8 mouse cellular contexts compared by ENCODE assay signal in the genomic region with DNA sequence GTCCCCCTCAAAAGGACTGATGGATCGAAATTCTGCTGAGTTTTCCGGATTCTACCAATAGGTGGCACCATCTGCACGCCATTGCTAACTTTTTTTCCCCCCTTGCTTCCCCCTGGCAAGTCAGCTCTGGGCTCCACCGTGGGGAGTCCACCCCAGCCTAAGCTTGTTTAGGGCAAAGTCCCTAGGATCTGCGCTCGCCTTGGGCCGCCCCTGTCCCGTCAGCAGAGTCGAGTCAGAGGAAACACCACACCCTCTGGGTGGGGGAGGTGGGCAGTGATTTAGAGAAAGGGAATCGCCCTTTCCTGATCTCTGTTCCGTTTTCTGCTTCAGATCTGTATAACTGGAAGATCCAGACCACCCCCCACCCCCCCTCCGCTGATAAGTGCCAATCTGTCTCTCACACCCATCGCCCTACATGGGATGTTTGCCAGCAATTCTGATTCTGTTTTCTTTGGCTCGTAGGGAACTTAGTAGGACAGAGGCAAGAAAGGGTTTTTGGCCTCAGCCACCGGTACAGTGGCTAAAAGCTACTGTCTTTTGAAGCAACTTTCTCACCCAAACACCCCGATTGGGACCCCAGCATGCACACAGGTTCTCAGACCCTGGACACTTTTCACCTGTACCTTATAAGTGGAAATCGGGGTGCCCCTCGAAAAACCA. TPM values are rescaled to one million over a fixed set of nuclear protein-coding genes. Genes with fewer than 3 reads are reported as not detected.
DNase-seq lines count a peak whose midpoint lies in the region; ATAC-seq and TF ChIP-seq lines count a peak whose summit lies in the region.

No protein-coding gene starts in this region.

- H3K36me3 ChIP-seq in embryonic facial prominence, embryonic 14.5 days (ENCODE audit: control insufficient read depth, insufficient read depth, low read length): no peaks in the 10 kb centered on the region
- no peaks in the 10 kb centered on the region for H3K36me3 ChIP-seq in heart, embryonic 15.5 days
- no peaks in the 10 kb centered on the region for H3K36me3 ChIP-seq in kidney, postnatal 0 days (ENCODE audit: insufficient read depth, low read length)

- ATAC-seq in CD4-positive, CD25-positive, alpha-beta regulatory T cell, adult 4 months: peak; percentile 53
- ATAC-seq in embryonic facial prominence, embryonic 14.5 days (ENCODE audit: low read depth): peak; percentile 79
- peak; percentile 66 for ATAC-seq in heart, embryonic 15.5 days (replicated peaks; ENCODE audit: insufficient number of reproducible peaks, insufficient read depth, low FRiP score, low read depth)
- ATAC-seq in kidney, postnatal 0 days (replicated peaks; ENCODE audit: low FRiP score, low read depth): peak; percentile 72
- ATAC-seq in frontal cortex, adult (ENCODE audit: low TSS enrichment): no peak; the same call in 1 of the 2 replicates

- DNase-seq in adipocyte (ENCODE audit: low spot score): peak; percentile 85
- DNase-seq in embryonic facial prominence, embryonic 14.5 days (ENCODE audit: low spot score): peak; percentile 74
- peak; percentile 80 for DNase-seq in kidney, postnatal 0 days (ENCODE audit: low spot score)
- peak; percentile 83 for DNase-seq in lung, postnatal 10 days
- DNase-seq in ovary, postnatal 36 days (ENCODE audit: low spot score): peak; percentile 62

- no peak overlapping the region for H3K27ac ChIP-seq in embryonic facial prominence, embryonic 14.5 days (replicated peaks; ENCODE audit: low read depth, low read length)
- peak overlapping the region; percentile 40 for H3K27ac ChIP-seq in heart, embryonic 15.5 days
- no peak overlapping the region for H3K27ac ChIP-seq in kidney, postnatal 0 days

- no peaks in the 10 kb centered on the region for H3K9me3 ChIP-seq in embryonic facial prominence, embryonic 14.5 days (ENCODE audit: control insufficient read depth, low read length)
- no peaks in the 10 kb centered on the region for H3K9me3 ChIP-seq in heart, embryonic 15.5 days (replicated peaks)
- no peaks in the 10 kb centered on the region for H3K9me3 ChIP-seq in kidney, postnatal 0 days (replicated peaks; ENCODE audit: low read length)

- 11% methylated on average over 18 of the region's 18 CpGs for WGBS in embryonic facial prominence, embryonic 14.5 days
- 8% methylated on average over 18 of the region's 18 CpGs for whole genome bisulfite sequencing in heart, embryonic 15.5 days
- 11% methylated on average over 18 of the region's 18 CpGs for WGBS in kidney, postnatal 0 days

- peak overlapping the region; percentile 66 for H3K4me2 ChIP-seq in embryonic facial prominence, embryonic 14.5 days (ENCODE audit: low read depth, low read length)
- H3K4me2 ChIP-seq in heart, embryonic 15.5 days: peak overlapping the region; percentile 82
- H3K4me2 ChIP-seq in kidney, postnatal 0 days (ENCODE audit: low read length): peak overlapping the region; percentile 68

- H3K4me3 ChIP-seq in embryonic facial prominence, embryonic 14.5 days (ENCODE audit: low read depth, low read length): peak overlapping the region; percentile 36
- H3K4me3 ChIP-seq in heart, embryonic 15.5 days: peak overlapping the region; percentile 47
- peak overlapping the region; percentile 31 for H3K4me3 ChIP-seq in kidney, postnatal 0 days (replicated peaks; ENCODE audit: low read depth, low read length)

- peak overlapping the region; percentile 44 for H3K9ac ChIP-seq in embryonic facial prominence, embryonic 14.5 days (ENCODE audit: low read depth, low read length)
- H3K9ac ChIP-seq in heart, embryonic 15.5 days: peak overlapping the region; percentile 50
- H3K9ac ChIP-seq in kidney, postnatal 0 days (ENCODE audit: low read depth, low read length): peak overlapping the region; percentile 31; the same call in 1 of the 2 replicates

- peaks cover 7% of the 10 kb centered on the region for H3K27me3 ChIP-seq in embryonic facial prominence, embryonic 14.5 days (replicated peaks; ENCODE audit: control insufficient read depth, insufficient read depth, low read length)
- peaks cover 16% of the 10 kb centered on the region for H3K27me3 ChIP-seq in heart, embryonic 15.5 days
- no peaks in the 10 kb centered on the region for H3K27me3 ChIP-seq in kidney, postnatal 0 days (ENCODE audit: insufficient read depth, low read length)

- TF ChIP-seq CTCF in kidney, postnatal 0 days (IDR thresholded peaks at IDR 0.05; ENCODE audit: low read depth): peak; percentile 85

- H3K4me1 ChIP-seq in embryonic facial prominence, embryonic 14.5 days (ENCODE audit: control insufficient read depth, insufficient read depth, low read length): no peaks in the 10 kb centered on the region
- peaks cover 13% of the 10 kb centered on the region for H3K4me1 ChIP-seq in heart, embryonic 15.5 days (replicated peaks)
- 0 out of 2 replicates have a peak, but pooled peaks cover 5% of the 10 kb centered on the region for H3K4me1 ChIP-seq in kidney, postnatal 0 days (replicated peaks; ENCODE audit: insufficient read depth, low read length)

RNA-seq across cellular contexts. Expression of a gene that starts 10.2 kb away (rescaled TPM):
- polyA plus RNA-seq in CD4-positive, CD25-positive, alpha-beta regulatory T cell, adult 4 months (2017; shearing (Covaris generic)): 10 to 100 TPM; 37.1 to 38.9 TPM
- polyA plus RNA-seq in embryonic facial prominence, embryonic 14.5 days (2014; fragmentation: Nextera tagmentation; extraction: Ambion mirVana): 8.2 and 9.0 TPM in 2 replicates
- polyA plus RNA-seq in heart, embryonic 15.5 days (2015; fragmentation: Nextera tagmentation; extraction: Ambion mirVana): 5.4 and 7.1 TPM in 2 replicates
- 7.0 and 8.6 TPM in 2 replicates for polyA plus RNA-seq in kidney, postnatal 0 days (2015; fragmentation: Nextera tagmentation; extraction: Ambion mirVana)
